Mouse (Mus musculus): ENCODE measurements around the gene Fam178b. TPM values are rescaled to one million over a fixed set of nuclear protein-coding genes. Genes with fewer than 3 reads are reported as not detected.

The Fam178b gene
- total RNA-seq, 2 experiments from 2014 or later = 0.36 to 0.40 TPM

DNA sequence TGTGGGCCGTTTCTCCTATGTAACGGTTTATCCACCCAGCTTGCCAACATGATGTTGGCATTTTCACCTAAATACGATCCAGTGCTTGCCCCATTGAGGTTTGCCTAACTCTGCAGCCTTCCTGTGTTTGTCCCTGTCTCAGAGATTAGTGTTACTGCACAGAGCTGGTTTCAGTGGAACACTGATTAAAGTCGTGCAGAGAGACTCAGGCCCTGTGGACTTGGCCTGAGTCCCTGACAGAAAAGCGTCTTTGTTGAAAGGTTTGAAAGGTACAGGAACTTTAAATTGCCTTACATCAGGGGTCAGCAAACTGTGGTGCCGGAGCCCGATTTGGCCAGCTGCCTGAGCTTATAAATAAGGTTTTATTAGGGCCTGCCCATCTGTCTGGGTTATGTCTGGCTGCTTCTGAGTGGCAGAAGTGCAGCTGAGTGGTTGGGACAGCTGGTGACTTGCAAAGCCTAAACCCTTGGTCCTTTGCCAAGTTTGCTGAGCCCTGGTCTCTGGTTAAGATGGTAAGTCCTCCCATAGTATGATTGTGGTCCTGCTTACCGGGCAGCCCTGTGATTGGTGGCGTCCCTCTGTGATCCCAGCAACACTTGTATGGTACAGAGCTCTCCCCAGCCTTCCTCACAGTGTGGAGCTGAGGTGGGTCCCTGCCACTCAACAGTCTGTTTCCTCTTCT lies 159.5 kb downstream of the Fam178b start:
- no peak for DNase-seq

DNA sequence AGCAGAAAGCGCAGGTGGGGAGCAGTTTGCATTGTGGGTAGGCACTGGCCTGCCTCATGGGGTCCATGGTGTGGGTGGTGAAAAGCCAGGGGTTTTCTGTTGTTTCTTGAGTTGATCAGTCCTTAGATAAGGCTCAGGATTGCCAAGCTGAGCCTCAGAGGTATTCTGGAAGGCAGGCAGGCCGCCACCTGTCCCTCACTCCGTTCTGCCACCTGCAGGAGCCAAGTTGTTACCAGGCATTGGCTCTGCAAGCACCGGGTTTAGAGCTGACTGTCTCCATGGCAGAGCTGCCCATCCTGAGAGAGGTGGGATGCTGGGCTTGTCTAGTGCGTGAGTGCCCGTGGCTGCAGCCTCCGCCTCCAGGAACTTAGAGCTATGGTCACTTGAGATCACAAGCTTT lies 160.8 kb downstream of the Fam178b start:
- no peak for DNase-seq

DNA sequence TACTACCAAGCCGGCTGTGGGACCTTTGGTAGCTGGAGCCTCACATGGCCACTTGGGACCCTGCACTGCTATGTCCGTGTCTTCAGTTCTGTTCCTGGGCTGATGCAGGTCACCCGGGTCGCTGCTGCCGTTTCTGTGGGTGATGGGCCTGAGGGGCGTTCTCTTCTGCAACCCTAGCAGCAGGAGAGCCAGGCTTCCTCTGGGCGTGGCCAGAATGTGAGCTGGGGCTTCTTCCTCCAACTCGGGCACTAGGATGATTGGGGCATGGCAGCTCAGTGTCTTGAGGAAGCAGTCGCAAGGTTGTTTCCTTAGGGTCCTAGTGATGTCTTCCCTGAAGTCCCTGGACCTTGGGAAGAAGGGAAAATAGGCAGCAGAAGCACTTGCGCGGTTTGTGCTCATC lies 163.4 kb downstream of the Fam178b start:
- DNase-seq = no peak

DNA sequence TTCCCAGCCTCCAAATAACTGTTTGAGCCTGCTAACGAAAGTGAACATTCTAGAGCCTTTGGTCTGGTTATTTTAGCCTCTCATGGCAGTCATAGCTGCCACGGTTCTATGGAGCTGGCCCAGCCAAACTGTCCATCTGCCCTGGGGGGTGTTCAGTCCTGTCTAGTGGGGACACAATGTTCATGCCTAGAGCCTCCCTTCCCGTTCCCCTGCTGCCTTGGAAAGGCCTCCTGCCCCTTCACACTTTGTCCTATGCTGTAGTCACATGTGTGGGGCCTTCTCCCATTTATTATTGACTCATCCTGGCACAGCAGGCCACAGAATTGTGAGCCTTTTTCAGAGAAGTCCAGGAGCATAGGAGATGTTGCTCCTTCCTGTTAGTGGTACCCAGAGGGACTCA lies 164.7 kb downstream of the Fam178b start:
- DNase-seq = no peak

DNA sequence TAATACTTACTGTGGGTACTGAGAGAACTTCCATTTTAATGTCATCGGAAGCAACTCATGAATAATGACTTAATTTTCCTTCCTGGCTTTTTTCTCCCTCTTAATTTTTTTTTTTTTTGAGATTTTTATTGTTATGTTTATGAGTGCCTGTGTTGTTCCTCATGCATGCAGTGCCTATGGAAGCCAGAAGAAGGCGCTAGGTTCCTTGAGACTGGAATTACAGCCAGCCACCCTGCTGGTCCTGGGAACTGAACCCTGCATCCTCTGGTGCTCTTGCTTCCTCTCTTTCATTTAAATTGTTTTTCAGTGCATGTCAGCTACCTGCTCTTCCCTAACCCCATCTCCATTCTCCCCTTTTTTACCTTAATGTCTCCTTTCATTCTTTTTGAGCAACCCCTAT lies 169.3 kb downstream of the Fam178b start:
- peak; percentile 41 to 45 for DNase-seq

DNA sequence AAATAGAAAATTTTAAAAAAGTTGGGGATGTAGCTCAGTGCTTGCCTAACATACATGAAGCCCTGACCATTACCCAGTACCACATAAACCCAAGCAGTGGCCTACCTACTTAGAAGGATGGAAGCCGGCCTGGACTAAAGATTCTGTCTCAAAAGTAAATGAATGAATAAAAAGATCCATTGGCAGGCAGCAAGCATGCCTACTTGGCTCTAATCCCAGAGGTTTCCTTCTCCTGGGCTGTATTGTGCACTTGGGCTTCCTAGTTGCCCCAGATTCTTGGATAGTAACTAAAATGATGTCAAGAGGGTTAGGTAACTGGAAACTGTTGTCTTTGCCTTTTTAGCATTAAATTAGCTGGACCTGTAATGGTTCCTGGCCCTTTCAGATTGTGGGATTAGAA lies 169.7 kb downstream of the Fam178b start:
- DNase-seq = no peak

DNA sequence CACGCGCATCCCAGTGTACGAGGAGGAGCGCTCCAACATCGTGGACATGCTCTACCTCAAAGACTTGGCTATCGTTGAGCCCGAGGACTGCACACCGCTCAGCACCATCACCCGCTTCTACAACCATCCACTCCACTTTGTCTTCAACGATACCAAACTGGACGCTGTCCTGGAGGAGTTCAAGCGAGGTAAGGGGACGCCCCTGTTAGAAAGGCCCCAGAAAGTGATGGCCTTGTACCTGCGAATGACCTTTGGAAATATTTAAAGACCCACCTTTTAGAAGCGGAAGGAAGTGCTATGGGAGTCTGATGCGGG lies 170.1 kb downstream of the Fam178b start:
- DNase-seq = no peak

Small RNAs within 50 kb of the gene (microRNA-seq; reads per million reads assigned to microRNA genes)
- not detected for gene Gm24133

Other genes starting within 250 kb of the Fam178b start
- 10 to 100 TPM; 36.4 to 52.2 TPM for gene Lman2l, start 237.9 kb downstream of the Fam178b start, total RNA-seq (2021)
- gene Cnnm4, start 211.6 kb downstream of the Fam178b start, total RNA-seq (2021) = 1 to 10 TPM; 3.9 to 4.9 TPM
- gene Cnnm3, start 171.3 kb downstream of the Fam178b start, total RNA-seq (2021) = 10 to 100 TPM; 21.5 to 34.2 TPM
- 1 to 10 TPM; 6.4 to 8.1 TPM for gene Ankrd23, start 146.3 kb downstream of the Fam178b start, total RNA-seq (2021)
- under 1 TPM in 1 of 2 experiments, not detected in 1; 0.49 TPM for gene Gm42417, start 143.8 kb downstream of the Fam178b start, total RNA-seq (2021)
- gene Ankrd39, start 135.7 kb downstream of the Fam178b start, total RNA-seq (2021) = 10 to 100 TPM; 11.3 to 12.6 TPM
- 10 to 100 TPM; 18.6 to 19.5 TPM for gene Sema4c, start 124.8 kb downstream of the Fam178b start, total RNA-seq (2021)
- 100 to 1,000 TPM; 841 to 851 TPM for gene Cox5b, start 8.3 kb upstream of the Fam178b start, total RNA-seq (2021)
- gene 4933424G06Rik, start 27.0 kb upstream of the Fam178b start, total RNA-seq (2021) = not detected
- 100 to 1,000 TPM; 136 to 141 TPM for gene Actr1b, start 31.2 kb upstream of the Fam178b start, total RNA-seq (2021)
- under 1 TPM; 0.53 to 0.56 TPM for gene Zap70, start 78.6 kb upstream of the Fam178b start, total RNA-seq (2021)